Mouse (Mus musculus) MEL (cell line): ENCODE results near the gene Itgb6.

Experiments
- CTCF ChIP-seq, 3 experiments: IDR thresholded peaks in 2 of 3; conservative IDR thresholded peaks in 1 of 3; 2 replicates each; pipeline ENCODE4 v1.5.1; 2011 to 2012; ENCODE audit warnings: low read length in 3 of 3, low read depth in 2 of 3, mild to moderate bottlenecking in 2 of 3, improper control_type of control experiment in 1 of 3, inconsistent platforms in 1 of 3, mixed read lengths in 1 of 3, moderate library complexity in 1 of 3; ENCODE audit not compliant: control insufficient read depth in 1 of 3, insufficient read depth in 1 of 3, poor library complexity in 1 of 3, severe bottlenecking in 1 of 3
- EP300 ChIP-seq, 2 experiments: IDR thresholded peaks; 2 replicates each; pipeline ENCODE4 v1.6.1; 2011; ENCODE audit warnings: improper control_type of control experiment in 2 of 2, low read length in 2 of 2, low read depth in 1 of 2, mild to moderate bottlenecking in 1 of 2
- GABPA ChIP-seq: IDR thresholded peaks from 2 replicates; pipeline ENCODE4 v1.6.1; 2012; ENCODE audit warnings: low read depth, mild to moderate bottlenecking, inconsistent platforms, low read length, improper control_type of control experiment, moderate library complexity
- POLR2A ChIP-seq, 2 experiments: IDR thresholded peaks; 2 replicates each; pipeline ENCODE4 v1.6.1; 2011 to 2012; ENCODE audit warnings: low read length in 2 of 2, mild to moderate bottlenecking in 2 of 2, control low read depth in 1 of 2, improper control_type of control experiment in 1 of 2, low read depth in 1 of 2, moderate library complexity in 1 of 2; ENCODE audit not compliant: control insufficient read depth in 1 of 2, insufficient read depth in 1 of 2, poor library complexity in 1 of 2
- TCF12 ChIP-seq: IDR thresholded peaks from 2 replicates; pipeline ENCODE4 v1.6.1; 2014; ENCODE audit warnings: low read depth, mild to moderate bottlenecking, inconsistent platforms, low read length, improper control_type of control experiment, moderate library complexity

GRCm38 (mm10) chr2:60642606-60643005 lies 79.8 kb downstream of the Itgb6 start:
- TF ChIP-seq TCF12 (no peak), POLR2A (IDR thresholded peaks at IDR 0.05; ENCODE audit: control insufficient read depth in 1 of 2, insufficient read depth in 1 of 2, low read depth in 1 of 2, low read length in 2 of 2, poor library complexity in 1 of 2) (no peak), GABPA (no peak), EP300 (IDR thresholded peaks at IDR 0.05; ENCODE audit: low read depth in 1 of 2, low read length in 2 of 2) (no peak), CTCF (IDR thresholded peaks at IDR 0.05 in 2 of 3, conservative IDR thresholded peaks at IDR 0.05 in 1 of 3; ENCODE audit: control insufficient read depth in 1 of 3, insufficient read depth in 1 of 3, low read depth in 2 of 3, low read length in 3 of 3, poor library complexity in 1 of 3, severe bottlenecking in 1 of 3) (no peak)
